In the genomic region with DNA sequence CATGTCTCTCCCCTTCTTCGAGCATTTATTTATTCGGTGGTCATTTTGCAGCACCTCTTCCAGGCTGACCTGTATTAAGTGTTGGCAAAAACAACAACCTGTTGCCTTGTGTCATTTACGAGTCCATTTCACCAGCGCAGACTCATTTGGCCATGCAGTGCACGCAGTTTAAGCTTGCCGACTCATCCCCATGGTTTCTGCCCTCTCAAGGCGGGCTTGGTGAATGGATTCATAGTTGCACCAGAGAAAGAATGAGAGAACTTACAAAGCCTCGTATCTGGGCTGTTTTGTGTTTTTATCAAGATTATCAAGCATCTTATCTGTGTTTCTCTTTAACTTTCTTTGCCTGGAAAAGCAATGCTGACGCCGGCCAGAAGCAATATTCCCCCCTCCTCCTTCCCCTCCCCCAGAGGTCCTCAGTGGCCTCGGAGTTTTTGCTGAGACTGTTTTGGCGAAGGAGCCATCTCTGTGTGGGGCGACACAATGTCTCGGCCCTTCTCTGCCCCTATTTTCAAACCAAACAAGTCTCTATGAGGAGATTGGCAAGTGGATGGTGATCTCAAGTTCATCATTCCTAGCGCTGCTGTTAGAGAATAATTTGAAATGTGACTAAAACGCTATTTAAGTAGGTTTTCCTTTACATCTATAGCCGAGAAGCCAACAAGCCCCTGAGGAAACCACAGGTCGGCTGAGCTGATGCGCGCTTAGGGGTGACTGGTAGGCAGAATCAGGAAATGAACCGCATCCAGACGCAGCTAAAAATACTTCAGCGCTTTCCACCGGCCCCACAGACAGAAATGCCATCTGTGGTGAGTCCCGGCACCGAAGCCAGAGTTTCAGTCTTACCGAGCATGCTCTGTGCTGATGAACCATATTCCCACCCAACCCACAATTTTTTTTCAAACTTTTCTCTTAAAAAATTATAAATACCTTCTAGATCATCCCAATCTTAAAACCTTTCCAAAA, we compare ENCODE assay signal across 9 mouse cellular contexts. TPM values are rescaled to one million over a fixed set of nuclear protein-coding genes. Genes with fewer than 3 reads are reported as not detected.
DNase-seq lines count a peak whose midpoint lies in the region; ATAC-seq and TF ChIP-seq lines count a peak whose summit lies in the region.
"Had no signal": no experiment of that assay in that cellular context is flagged by ENCODE, and none has a peak within 500 bp of the region (broad histone marks: within the 10 kb centered on the region; RNA-seq: fewer than 3 reads in every experiment).

No protein-coding gene starts in this region.

- 52% methylated on average over 27 of the region's 27 CpGs for WGBS in heart, embryonic 16.5 days
- 53% methylated on average over 27 of the region's 27 CpGs for WGBS in liver, adult 2 months
- 85% methylated on average over 27 of the region's 27 CpGs for WGBS in hindbrain, embryonic 12.5 days

- H3K4me3 ChIP-seq in heart, embryonic 16.5 days (ENCODE audit: low read length): peak overlapping the region; percentile 27
- peak overlapping the region; percentile 31 for H3K4me3 ChIP-seq in liver, adult 2 months (ENCODE audit: insufficient read depth, low read depth, low read length)
- no peak overlapping the region for H3K4me3 ChIP-seq in hindbrain, embryonic 12.5 days

- ATAC-seq in heart, embryonic 16.5 days (replicated peaks; ENCODE audit: extremely low read depth, insufficient read depth, low FRiP score): peak; percentile 49; the same call in 1 of the 2 replicates
- ATAC-seq in hindbrain, embryonic 12.5 days (ENCODE audit: low FRiP score): no peak

- no peak for TF ChIP-seq CTCF in liver, adult 2 months (IDR thresholded peaks at IDR 0.05; ENCODE audit: low read depth, low read length)

- H3K4me2 ChIP-seq in heart, embryonic 16.5 days (ENCODE audit: low read depth, low read length): peak overlapping the region; percentile 57
- H3K4me2 ChIP-seq in hindbrain, embryonic 12.5 days (replicated peaks): no peak overlapping the region

- H3K27ac ChIP-seq in heart, embryonic 16.5 days (ENCODE audit: low read length): peak overlapping the region; percentile 16; the same call in 1 of the 2 replicates
- H3K27ac ChIP-seq in liver, adult 2 months (replicated peaks; ENCODE audit: insufficient read depth, low read depth, low read length): peak overlapping the region; percentile 98
- H3K27ac ChIP-seq in hindbrain, embryonic 12.5 days: no peak overlapping the region
- H3K27ac ChIP-seq: kidney, postnatal 0 days had no signal

- no peaks in the 10 kb centered on the region for H3K79me2 ChIP-seq in liver, adult 2 months (ENCODE audit: control insufficient read depth, insufficient read depth, low read length)

- no peaks in the 10 kb centered on the region; the same call in none of the 2 replicates for H3K4me1 ChIP-seq in heart, embryonic 16.5 days (ENCODE audit: control insufficient read depth, insufficient read depth, low read length)
- H3K4me1 ChIP-seq in liver, adult 2 months (ENCODE audit: control insufficient read depth, insufficient read depth, low read length): peaks cover 18% of the 10 kb centered on the region
- no peaks in the 10 kb centered on the region for H3K4me1 ChIP-seq in hindbrain, embryonic 12.5 days

- H3K9ac ChIP-seq in heart, embryonic 16.5 days (ENCODE audit: low read length): no peak overlapping the region; the same call in 1 of the 2 replicates
- peak overlapping the region; percentile 62 for H3K9ac ChIP-seq in liver, adult 2 months (ENCODE audit: low read depth, low read length)
- no peak overlapping the region for H3K9ac ChIP-seq in hindbrain, embryonic 12.5 days

- H3K9me3 ChIP-seq in heart, embryonic 16.5 days (replicated peaks; ENCODE audit: control insufficient read depth, low read length): 0 out of 2 replicates have a peak, but pooled peaks cover 2% of the 10 kb centered on the region
- H3K9me3 ChIP-seq in hindbrain, embryonic 12.5 days (replicated peaks): no peaks in the 10 kb centered on the region

- DNase-seq in kidney, adult 11 months: peak; percentile 18
- no peak for DNase-seq in kidney, postnatal 10 days
- DNase-seq in cerebellum, postnatal 25 days: peak; percentile 44 to 60
- DNase-seq in liver, adult 2 months (ENCODE audit: extremely low read depth, low read depth, low spot score): peak; percentile 82
- peak; percentile 77 for DNase-seq in splenic B cell, adult 2 months (ENCODE audit: low read depth, low spot score)
- DNase-seq in urinary bladder, postnatal 14 days (ENCODE audit: low spot score): no peak

- no peaks in the 10 kb centered on the region for H3K36me3 ChIP-seq in heart, embryonic 16.5 days (ENCODE audit: control insufficient read depth, insufficient read depth)
- H3K36me3 ChIP-seq in liver, adult 2 months (ENCODE audit: control insufficient read depth, insufficient read depth, low read length): no peaks in the 10 kb centered on the region
- no peaks in the 10 kb centered on the region for H3K36me3 ChIP-seq in splenic B cell, adult 2 months (ENCODE audit: control insufficient read depth, insufficient read depth, low read length, poor library complexity, severe bottlenecking)
- no peaks in the 10 kb centered on the region for H3K36me3 ChIP-seq in hindbrain, embryonic 12.5 days

- no peak for TF ChIP-seq POLR2A in liver, adult 2 months (IDR thresholded peaks at IDR 0.05; ENCODE audit: extremely low read depth, insufficient read depth, low read length)

- H3K27me3 ChIP-seq in heart, embryonic 16.5 days (ENCODE audit: control insufficient read depth, insufficient read depth, low read length): no peaks in the 10 kb centered on the region
- no peaks in the 10 kb centered on the region for H3K27me3 ChIP-seq in liver, adult 2 months (ENCODE audit: control insufficient read depth, insufficient read depth, low read length)
- H3K27me3 ChIP-seq in splenic B cell, adult 2 months (ENCODE audit: control insufficient read depth, insufficient read depth, low read length, poor library complexity, severe bottlenecking): no peaks in the 10 kb centered on the region
- H3K27me3 ChIP-seq in hindbrain, embryonic 12.5 days: no peaks in the 10 kb centered on the region

RNA-seq across cellular contexts. Expression of gene Slc16a10, which starts 22.6 kb away (rescaled TPM):
- polyA plus RNA-seq in heart, embryonic 16.5 days (2015; fragmentation: Nextera tagmentation; extraction: Ambion mirVana): 20.1 and 23.3 TPM in 2 replicates
- 72.2 and 76.0 TPM in 2 replicates for total RNA-seq in liver, adult 2 months (2014; rRNA removed)
- 55.4 and 61.4 TPM in 2 replicates for polyA plus RNA-seq in liver, adult 2 months (2012; rRNA removed)
- 12.6 and 13.6 TPM in 2 replicates for polyA plus RNA-seq in hindbrain, embryonic 12.5 days (2016; fragmentation: Nextera tagmentation; extraction: Ambion mirVana)

Comparison
In these comparisons a context has a peak if more than half of its experiments do, and no peak if none do; other contexts are left out.
1. DNase-seq: peak in kidney, adult 11 months (single experiment), cerebellum, postnatal 25 days (2 of 2), liver, adult 2 months (single experiment) and splenic B cell, adult 2 months (single experiment); none in kidney, postnatal 10 days (single experiment) and urinary bladder, postnatal 14 days (single experiment).